Mouse (Mus musculus): ENCODE data around the gene Plekha4. TPM values are rescaled to one million over a fixed set of nuclear protein-coding genes. Genes with fewer than 3 reads are reported as not detected.
A peak's percentile ranks its signal among the peaks of the same experiment; 100 is the strongest.
"Not testable (repeated sequence)": the region's sequence is repeated elsewhere in the genome, so short reads cannot be mapped to it uniquely, and the experiment has no call there.

Gene Plekha4
- polyA plus RNA-seq, 1 experiment from 2014 or later = 3.5 TPM

DNA sequence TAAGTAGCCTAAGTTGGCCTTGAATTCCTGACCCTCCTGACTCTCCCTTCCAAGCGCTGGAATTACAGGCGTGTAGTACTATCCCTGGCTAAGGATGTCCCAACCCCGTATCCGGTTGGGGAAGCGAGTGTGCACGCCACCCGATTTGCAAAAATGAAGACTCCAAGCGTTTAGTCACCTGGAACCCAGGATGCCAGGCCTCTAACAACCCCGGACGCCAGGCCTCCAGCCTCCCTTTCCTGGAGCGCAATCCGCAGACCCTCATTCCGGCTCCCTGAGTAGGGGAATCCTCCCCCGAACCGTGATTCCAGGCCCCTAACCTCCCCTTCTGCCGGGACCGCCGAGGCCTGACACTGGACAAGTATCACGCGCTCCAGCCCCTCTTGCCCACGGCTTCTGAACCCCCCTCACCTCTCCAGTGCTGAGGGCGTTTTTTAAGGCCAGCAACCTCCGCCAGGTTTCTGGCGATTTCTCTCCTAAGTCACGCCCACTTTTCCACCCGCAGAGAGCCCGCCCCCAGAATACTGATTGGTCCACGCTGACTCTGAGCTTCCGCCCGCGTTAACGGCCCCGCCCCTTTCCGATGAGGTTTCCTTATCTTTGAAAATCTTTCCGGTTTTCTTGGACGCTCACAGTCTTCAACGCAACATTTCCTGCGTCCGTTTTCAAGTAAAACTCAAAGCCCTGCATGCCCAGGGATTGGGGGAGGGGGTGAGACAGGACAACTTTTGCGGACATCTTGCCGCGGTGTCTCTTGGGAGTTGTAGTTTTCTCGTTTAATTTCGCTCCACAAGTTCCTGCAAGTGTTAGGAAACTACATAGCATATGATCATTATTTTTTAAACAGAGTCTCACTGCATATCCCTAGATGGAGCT lies 16.0 kb upstream of the Plekha4 start, which contains the start of gene Nucb1:
Gene Nucb1, minus strand, starts transcription at position 495 of the 876 bp plus-strand sequence.
- Histone ChIP-seq H3K36me3 (peaks cover 18% of the 10 kb centered on the region), H3K4me3 (peak within 1 kb of the TSS; percentile 75), H3K27me3 (replicated peaks) (no peaks in the 10 kb centered on the region), H3K27ac (peak within 1 kb of the TSS; percentile 51), H3K9ac (peak within 1 kb of the TSS; percentile 77), H3K4me1 (peaks cover 10% of the 10 kb centered on the region), H3K4me2 (replicated peaks) (peak within 1 kb of the TSS; percentile 77), H3K9me3 (no peaks in the 10 kb centered on the region)
- WGBS = under 1% methylated on average over 44 of the region's 44 CpGs
- peak; percentile 82 for ATAC-seq (ENCODE audit: low FRiP score, low read depth)

DNA sequence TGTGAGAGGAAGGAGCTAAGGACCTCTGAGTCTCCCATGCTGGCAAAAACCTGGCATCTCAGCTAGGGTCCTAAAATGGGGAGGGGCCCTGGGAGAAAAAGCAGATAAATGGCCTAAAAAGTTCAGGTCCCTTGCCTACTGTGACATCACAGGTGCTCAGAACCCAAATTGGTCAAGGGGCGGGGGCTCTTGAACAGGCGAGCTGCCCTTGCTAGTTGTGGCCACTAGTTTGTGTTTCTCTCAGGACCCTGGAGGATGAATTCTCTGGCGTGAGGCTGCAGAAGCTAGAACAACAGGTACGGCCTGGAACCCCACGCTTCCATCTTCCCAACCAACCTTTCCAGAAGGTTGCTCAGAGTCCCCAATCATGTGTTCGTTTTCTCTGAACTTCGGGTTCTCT lies 11.7 kb upstream of the Plekha4 start:
- no peaks in the 10 kb centered on the region for H3K36me3 ChIP-seq
- ATAC-seq (ENCODE audit: low FRiP score, low read depth) = no peak
- no peak overlapping the region for H3K4me2 ChIP-seq (replicated peaks)
- peaks cover 5% of the 10 kb centered on the region for H3K4me1 ChIP-seq
- H3K4me3 ChIP-seq = no peak overlapping the region
- H3K27ac ChIP-seq = no peak overlapping the region
- no peaks in the 10 kb centered on the region for H3K27me3 ChIP-seq (replicated peaks)
- 86% methylated on average over 7 of the region's 7 CpGs for WGBS
- no peak overlapping the region for H3K9ac ChIP-seq
- no peaks in the 10 kb centered on the region for H3K9me3 ChIP-seq

DNA sequence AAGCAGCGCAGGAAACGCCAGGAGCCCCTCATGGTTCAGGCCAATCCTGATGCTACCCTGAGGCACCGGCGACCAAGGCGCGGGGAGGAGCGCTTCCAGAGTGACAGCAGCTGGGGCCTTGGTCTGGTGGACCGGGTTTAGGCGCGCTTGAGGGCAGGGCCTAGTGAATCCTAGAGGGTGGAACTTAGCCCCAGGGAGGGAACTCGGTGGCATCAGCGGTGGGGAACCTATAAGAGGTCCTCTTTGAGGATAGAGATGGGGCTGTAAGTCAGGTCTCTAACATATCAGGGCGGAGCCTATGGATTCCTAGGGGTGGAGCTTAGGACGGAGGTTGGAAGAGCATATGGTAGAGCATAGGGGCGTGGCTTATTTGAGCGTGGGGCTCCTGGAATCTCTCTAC lies 10.7 kb upstream of the Plekha4 start:
- no peak overlapping the region for H3K4me3 ChIP-seq
- 0 out of 2 replicates have a peak overlapping the region, but pooled peaks have one; percentile 3 for H3K4me2 ChIP-seq (replicated peaks)
- 31% methylated on average over 16 of the region's 16 CpGs for WGBS
- no peak for ATAC-seq (ENCODE audit: low FRiP score, low read depth)
- 0 out of 2 replicates have a peak, but pooled peaks cover 3% of the 10 kb centered on the region for H3K4me1 ChIP-seq
- H3K9me3 ChIP-seq = no peaks in the 10 kb centered on the region
- H3K27me3 ChIP-seq (replicated peaks) = no peaks in the 10 kb centered on the region
- no peak overlapping the region for H3K27ac ChIP-seq
- no peaks in the 10 kb centered on the region for H3K36me3 ChIP-seq
- H3K9ac ChIP-seq = no peak overlapping the region

DNA sequence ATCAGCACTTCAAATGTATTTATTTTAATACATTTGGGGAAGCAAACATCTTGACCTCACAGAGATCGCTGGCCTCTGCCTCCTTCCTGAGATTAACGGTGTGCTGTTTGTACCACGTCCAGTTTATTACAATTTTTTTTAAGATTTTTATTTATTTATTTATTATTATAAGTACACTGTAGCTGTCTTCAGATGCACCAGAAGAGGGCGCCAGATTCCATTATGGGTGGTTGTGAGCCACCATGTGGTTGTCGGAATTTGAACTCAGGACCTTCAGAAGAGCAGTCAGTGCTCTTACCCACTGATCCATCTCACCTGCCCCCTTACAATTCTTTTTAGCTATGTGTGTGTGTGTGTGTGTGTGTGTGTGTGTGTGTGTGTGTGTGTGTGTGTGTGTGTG lies 9.3 kb upstream of the Plekha4 start:
- 73% methylated on average over 5 of the region's 5 CpGs for WGBS

DNA sequence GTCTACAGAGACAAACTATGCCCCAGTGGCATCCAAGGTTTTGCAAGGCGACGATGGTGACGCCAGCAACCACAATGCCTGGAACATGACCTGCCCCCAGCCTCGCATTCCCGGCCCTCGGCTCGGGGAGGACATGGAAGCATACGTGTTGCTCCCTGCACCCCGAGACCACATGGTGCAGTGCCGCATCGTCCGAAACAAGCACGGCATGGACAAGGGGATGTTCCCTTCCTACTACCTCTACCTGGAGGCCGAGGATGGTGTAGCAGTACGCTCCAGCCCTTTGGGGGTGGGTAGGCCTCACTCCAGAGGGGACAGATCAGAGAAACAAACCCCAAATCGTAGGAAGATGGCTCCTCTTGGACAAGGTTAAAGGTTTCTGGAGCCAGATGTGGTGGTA lies 7.5 kb upstream of the Plekha4 start:
- no peak overlapping the region for H3K27ac ChIP-seq
- 0 out of 2 replicates have a peak, but pooled peaks cover 12% of the 10 kb centered on the region for H3K4me1 ChIP-seq
- H3K4me2 ChIP-seq (replicated peaks) = no peak overlapping the region
- H3K4me3 ChIP-seq = no peak overlapping the region
- no peaks in the 10 kb centered on the region for H3K36me3 ChIP-seq
- ATAC-seq (ENCODE audit: low FRiP score, low read depth) = no peak
- H3K9ac ChIP-seq = no peak overlapping the region
- H3K27me3 ChIP-seq (replicated peaks) = no peaks in the 10 kb centered on the region
- no peaks in the 10 kb centered on the region for H3K9me3 ChIP-seq
- 94% methylated on average over 16 of the region's 16 CpGs for WGBS

More for the DNA sequence above, 9.3 kb upstream of the Plekha4 start:
- H3K36me3 ChIP-seq; H3K4me1 ChIP-seq; ATAC-seq (ENCODE audit: low FRiP score, low read depth); H3K9ac ChIP-seq; H3K27ac ChIP-seq; H3K4me3 ChIP-seq; H3K9me3 ChIP-seq; H3K27me3 ChIP-seq (replicated peaks); H3K4me2 ChIP-seq (replicated peaks): not testable (repeated sequence)

DNA sequence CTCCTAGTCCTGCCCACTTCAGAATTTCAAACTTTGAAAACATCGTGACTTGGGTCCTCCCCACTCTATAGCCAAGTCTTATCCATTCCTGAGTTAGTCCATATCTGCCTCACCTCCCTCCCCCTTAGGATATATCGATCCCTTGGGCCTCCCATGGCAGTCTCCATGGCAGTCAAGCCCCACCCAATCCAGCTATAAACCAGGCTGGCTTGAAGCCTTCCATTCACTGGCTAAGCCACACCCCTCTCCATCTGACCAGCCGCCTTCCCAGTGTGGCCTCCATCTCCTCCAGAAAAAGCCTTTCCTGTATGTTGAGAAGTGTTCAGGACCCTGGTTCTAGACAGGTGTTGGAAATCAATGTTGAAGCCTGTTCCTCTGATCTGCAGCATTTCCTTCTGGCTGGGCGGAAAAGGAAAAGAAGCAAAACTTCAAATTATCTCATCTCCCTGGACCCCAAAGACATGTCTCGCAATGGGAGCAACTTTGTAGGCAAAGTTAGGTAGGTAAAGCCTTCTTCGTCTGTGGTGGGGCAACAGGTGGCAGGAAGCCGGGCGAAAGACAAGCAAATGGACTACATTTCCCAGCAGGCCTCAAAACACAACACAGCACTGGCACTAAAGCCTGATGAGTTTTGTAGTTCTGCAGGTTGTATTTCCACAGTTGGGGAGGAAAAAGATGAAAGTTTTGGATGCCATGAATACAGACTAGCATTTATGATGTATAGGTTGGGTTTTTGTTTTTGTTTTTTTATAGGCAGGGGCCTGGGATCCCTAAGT lies 6.6 kb upstream of the Plekha4 start:
- no peak for ATAC-seq (ENCODE audit: low FRiP score, low read depth)
- Histone ChIP-seq H3K9me3 (no peaks in the 10 kb centered on the region), H3K4me3 (no peak overlapping the region), H3K4me1 (peaks cover 14% of the 10 kb centered on the region; the same call in 1 of the 2 replicates), H3K4me2 (replicated peaks) (no peak overlapping the region), H3K27me3 (replicated peaks) (no peaks in the 10 kb centered on the region), H3K36me3 (no peaks in the 10 kb centered on the region), H3K9ac (no peak overlapping the region), H3K27ac (no peak overlapping the region)
- 69% methylated on average over 8 of the region's 8 CpGs for WGBS

DNA sequence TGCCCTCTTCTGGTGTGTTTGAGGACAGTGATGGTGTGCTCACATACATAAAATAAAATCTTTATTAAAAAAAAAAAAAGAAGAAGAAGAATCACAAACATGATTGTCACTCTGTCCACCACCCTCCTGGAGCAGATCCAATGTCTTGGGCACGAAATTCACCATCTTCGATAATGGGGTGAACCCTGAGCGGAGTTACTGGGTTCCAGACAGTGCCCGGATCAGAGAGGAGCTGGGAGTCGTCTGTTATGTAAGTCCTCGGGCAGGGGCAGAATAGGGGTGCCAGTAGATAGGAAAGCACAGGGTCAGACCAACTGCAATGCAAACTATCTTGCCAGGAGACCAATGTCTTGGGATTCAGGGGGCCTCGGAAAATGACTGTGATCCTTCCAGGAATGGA lies 5.5 kb upstream of the Plekha4 start:
- Histone ChIP-seq H3K27ac (no peak overlapping the region), H3K4me1 (peaks cover 24% of the 10 kb centered on the region), H3K4me3 (no peak overlapping the region), H3K9me3 (no peaks in the 10 kb centered on the region), H3K9ac (no peak overlapping the region), H3K36me3 (no peaks in the 10 kb centered on the region), H3K4me2 (replicated peaks) (no peak overlapping the region), H3K27me3 (replicated peaks) (no peaks in the 10 kb centered on the region)
- no peak for ATAC-seq (ENCODE audit: low FRiP score, low read depth)
- 93% methylated on average over 7 of the region's 7 CpGs for WGBS

DNA sequence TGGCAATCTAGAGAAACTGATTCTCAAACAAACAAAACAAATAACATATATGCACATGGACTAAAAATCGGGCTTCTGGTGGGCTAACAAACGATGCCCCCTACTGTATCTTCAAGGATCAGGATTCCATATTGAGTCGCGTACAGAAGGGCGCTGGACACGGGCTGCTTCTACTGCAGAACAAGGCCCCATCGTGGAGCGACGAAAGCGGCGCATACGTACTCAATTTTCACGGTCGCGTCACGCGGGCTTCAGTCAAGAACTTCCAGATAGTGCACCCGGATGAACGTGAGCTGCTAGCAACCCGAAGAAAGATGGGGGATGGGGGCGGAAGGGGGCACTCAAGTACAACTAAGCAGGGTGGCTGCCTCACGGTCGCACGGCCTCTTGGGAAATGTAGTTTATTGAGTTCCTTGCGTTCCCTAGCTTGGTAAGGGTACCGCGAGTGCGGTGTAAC lies 4.4 kb upstream of the Plekha4 start:
- WGBS = under 1% methylated on average over 28 of the region's 28 CpGs
- Histone ChIP-seq H3K36me3 (no peaks in the 10 kb centered on the region), H3K9me3 (no peaks in the 10 kb centered on the region), H3K4me1 (peaks cover 25% of the 10 kb centered on the region), H3K27me3 (replicated peaks) (no peaks in the 10 kb centered on the region), H3K4me3 (peak overlapping the region; percentile 44), H3K9ac (peak overlapping the region; percentile 56; the same call in 1 of the 2 replicates), H3K4me2 (replicated peaks) (peak overlapping the region; percentile 58), H3K27ac (peak overlapping the region; percentile 60; the same call in 1 of the 2 replicates)
- peak; percentile 54; the same call in 1 of the 2 replicates for ATAC-seq (ENCODE audit: low FRiP score, low read depth)

DNA sequence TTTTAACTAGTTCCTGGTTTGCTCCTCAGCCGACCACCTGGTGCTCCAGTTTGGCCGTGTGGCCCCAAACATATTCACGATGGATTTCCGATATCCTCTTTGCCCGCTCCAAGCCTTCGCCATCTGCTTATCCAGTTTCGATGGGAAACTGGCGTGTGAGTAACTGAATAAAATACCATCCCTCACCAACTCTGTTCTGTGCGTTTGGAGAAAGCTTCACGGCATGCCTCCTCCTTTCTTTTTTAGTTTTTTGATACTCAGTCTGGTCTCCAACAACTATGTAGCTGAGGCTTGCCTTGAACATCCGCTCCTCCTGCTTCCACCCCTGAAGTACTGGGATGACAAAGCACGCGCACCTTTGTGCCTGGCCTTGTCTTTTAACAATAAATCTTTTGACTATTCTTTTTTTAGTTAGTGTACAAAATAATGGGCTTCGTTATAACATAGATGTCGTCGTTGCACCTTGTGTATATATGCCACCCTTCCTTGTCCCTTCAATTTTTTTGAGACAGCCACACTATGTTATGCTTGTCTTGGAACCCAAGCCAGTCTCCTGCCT lies 3.9 kb upstream of the Plekha4 start:
- Histone ChIP-seq H3K4me1 (peaks cover 25% of the 10 kb centered on the region), H3K9ac (0 out of 2 replicates have a peak overlapping the region, but pooled peaks have one; percentile 13), H3K4me2 (replicated peaks) (peak overlapping the region; percentile 58), H3K4me3 (peak overlapping the region; percentile 44), H3K27me3 (replicated peaks) (no peaks in the 10 kb centered on the region), H3K27ac (0 out of 2 replicates have a peak overlapping the region, but pooled peaks have one; percentile 60), H3K36me3 (no peaks in the 10 kb centered on the region), H3K9me3 (no peaks in the 10 kb centered on the region)
- WGBS = 55% methylated on average over 16 of the region's 16 CpGs
- ATAC-seq (ENCODE audit: low FRiP score, low read depth) = no peak

DNA sequence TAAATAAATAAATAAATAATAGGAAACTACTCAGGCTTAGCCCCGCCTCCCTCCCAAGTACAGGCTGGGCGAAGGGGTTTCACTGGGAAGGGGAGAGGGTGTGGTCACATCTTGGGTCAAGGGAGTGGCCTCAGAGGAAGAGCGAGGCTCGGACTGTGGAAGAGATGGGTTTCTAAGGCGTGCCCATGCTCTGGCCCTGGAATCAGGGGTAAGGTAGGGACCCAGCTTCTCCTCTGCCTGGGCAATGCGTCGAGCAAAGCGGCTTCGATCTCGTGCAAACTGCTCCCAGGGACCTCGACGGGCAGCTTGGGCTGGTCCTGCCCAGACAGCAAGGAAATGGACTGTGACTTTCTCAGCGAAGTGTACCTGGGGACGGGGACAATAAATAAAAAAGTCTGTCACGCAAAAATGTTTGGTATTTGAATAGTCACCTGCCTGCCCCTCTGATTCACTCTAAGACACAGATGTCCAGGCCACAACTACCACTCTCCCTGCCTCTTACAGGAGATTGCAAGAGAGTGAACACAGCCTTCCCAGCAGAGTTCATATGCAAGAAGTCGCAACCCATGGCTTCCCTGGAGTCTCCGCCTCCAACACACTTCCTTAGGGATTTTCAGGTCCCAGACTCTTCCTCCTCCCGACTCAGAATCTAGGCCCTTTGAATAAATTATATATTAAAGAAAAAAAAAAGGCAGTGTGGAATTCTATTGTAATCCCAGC lies 3.0 kb upstream of the Plekha4 start:
- WGBS = 72% methylated on average over 18 of the region's 18 CpGs
- Histone ChIP-seq H3K9me3 (no peaks in the 10 kb centered on the region), H3K27me3 (replicated peaks) (no peaks in the 10 kb centered on the region), H3K4me1 (peaks cover 25% of the 10 kb centered on the region), H3K27ac (no peak overlapping the region), H3K36me3 (no peaks in the 10 kb centered on the region), H3K9ac (no peak overlapping the region), H3K4me3 (0 out of 2 replicates have a peak overlapping the region, but pooled peaks have one; percentile 9), H3K4me2 (replicated peaks) (peak overlapping the region; percentile 18; the same call in 1 of the 2 replicates)
- no peak for ATAC-seq (ENCODE audit: low FRiP score, low read depth)

DNA sequence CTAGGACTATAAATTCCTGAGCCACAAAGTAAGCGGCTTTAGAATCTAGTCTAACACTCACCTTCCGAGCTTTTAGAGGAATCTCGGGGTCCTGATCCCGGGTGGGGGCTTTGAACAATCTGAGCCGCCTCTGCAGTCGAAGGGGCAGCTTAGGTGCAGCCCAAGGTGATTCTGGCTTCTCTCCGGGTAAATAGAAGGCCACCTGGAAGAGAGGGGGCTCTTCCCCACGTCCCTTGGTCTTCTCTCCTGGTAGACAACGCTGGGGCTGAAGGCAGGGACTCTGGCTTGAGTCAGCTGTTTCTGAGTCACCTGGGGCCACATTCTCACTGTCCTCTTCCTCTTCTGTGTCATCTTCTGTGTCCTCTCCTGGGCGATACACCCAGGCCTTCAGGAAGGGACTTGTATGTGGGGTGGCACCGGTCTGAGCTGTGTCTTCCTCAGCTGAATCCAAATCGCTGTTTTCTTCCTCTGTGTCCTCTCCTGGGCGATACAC lies 2.4 kb upstream of the Plekha4 start:
- no peak for ATAC-seq (ENCODE audit: low FRiP score, low read depth)
- Histone ChIP-seq H3K36me3 (no peaks in the 10 kb centered on the region), H3K27me3 (replicated peaks) (no peaks in the 10 kb centered on the region), H3K9me3 (no peaks in the 10 kb centered on the region), H3K9ac (no peak overlapping the region), H3K4me3 (no peak overlapping the region), H3K4me1 (peaks cover 25% of the 10 kb centered on the region), H3K4me2 (replicated peaks) (no peak overlapping the region), H3K27ac (no peak overlapping the region)
- WGBS = 85% methylated on average over 13 of the region's 13 CpGs
